Mouse (Mus musculus) kidney, postnatal 14 days (tissue): ENCODE data around the gene 4930518I15Rik.
"Not testable (repeated sequence)": the region's sequence is repeated elsewhere in the genome, so short reads cannot be mapped to it uniquely, and the experiment has no call there.

ENCODE experiments used
- DNase-seq: peaks from one replicate; pipeline ENCODE4 v3.0.0; 2022; ENCODE audit warnings: mixed read lengths

The 4930518I15Rik gene

DNA sequence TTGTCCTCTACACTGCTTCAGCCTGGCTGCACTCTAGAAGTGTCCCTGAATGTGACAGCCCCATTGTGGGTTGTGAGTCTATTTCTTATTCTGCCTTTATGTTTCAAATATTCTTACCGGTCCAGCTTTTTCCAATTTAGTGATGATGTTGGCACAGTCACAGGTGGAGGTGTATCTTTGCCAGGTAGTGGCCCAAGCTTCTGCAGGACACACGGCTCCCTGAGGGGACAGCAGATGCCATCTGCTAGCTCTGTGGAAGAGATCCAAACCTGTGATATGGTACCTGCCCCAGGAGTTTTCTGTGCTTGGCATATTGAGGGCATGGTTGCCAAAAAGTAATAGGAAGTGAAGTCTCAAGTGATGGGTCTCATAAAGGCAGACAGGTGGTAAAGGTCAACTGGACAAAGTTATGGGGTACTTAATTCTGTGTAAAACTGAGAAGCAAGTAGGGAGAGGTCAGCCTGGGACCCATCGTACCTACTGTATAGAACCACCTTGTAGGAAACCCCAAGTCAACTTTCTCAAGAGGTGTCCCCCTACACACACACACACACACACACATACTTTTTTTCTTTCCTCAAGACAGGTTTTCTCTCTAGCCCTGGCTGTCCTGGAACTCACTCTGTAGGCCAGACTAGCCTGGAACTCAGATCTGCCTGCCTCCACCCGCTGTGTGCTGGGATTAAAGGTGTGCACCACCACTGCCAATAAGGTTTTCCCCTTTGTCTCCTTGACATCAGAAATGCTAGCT is 17.2 kb upstream of the 4930518I15Rik start:
- DNase-seq, result no peak

DNA sequence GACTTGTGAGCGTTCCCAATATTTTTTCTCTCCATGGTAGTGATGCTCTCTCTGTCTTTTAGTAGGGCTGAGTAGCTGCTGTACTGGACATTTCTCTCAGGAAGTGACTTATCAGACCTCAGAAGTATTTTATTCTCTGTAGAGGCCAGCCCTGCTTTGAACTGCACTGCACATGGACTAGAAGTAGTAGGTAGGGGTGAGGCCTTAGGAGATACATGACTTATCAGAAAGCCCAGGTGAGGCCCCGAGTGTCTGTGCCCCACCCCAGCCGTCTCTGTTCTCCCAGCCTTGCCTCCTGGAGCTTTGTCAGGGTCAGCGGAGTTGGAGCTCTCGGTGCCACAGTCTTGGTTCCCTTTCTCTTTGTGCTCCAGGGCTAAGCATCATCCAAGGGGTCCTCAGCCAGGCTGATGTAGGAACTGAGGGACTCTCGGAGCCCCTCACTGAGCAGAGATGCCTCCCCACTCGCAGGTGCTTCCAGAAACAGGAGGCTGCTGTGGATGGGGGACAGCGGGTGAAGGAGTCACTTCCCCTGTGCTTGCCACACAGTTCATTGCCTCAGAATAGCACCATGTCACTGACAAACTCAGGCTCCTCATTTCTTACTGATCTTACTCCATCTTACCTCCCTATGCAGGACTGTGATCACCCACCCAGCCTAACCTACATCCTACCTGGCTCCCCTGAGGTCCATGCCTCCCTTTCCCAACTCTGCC is 16.5 kb upstream of the 4930518I15Rik start:
- DNase-seq, result no peak

DNA sequence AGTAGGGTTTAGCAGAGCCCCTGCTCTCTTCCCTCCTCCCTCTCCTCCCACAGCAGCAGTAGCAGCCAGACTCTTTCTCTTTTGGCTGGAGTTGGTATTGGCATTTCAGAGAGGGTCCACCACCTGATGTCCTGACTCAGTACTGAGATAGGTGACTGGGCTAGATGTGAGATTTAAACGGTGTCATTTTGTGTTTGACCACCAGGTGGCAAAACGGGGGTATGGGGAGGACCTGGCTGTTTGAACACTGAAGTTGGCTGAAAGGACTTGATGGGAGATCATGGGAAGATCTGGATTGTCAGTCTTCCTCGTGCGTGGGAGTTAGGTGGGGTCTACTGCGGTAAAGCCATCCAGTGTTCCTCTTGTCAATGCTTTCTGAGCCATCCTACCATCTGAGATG is 15.9 kb upstream of the 4930518I15Rik start:
- DNase-seq, result peak; percentile 49

DNA sequence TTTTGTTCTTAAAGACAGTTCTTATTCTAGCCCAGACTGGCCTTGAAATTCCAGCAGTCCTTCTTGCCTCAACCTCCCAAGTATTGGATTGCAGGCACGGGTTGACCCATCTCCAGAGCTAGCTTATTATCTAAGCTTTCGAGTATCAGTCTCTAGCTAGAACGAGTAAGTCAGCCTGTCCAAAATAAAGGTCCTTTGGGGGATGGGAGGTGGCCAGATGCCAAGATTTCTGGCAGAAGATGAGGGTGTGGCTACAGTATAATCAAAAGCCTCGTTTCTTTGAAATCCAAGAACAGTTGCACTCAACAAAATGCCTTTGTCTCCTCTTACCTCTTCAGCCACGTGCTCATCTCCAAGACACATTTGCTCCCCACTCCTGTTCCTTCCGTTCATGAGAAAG is 12.8 kb upstream of the 4930518I15Rik start:
- DNase-seq, result peak; percentile 33

DNA sequence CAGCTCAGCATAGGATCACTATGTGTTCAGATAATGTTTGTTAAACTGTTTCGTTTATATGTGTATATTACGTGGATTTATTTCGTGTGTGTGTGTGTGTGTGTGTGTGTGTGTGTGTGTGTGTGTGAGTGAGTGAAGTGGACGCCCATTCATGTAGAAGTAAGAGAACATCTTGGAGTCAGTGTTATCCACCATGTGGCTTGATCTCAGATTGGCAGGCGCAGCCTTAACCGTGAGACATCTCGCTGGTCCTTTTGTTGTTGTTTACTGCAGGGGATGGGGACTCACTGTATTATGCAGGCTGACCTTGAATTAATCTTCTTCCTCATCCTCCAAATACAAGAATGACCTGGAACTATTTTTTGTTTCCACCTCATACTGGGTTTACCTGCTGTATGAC is 11.8 kb upstream of the 4930518I15Rik start:
- DNase-seq, result no peak

DNA sequence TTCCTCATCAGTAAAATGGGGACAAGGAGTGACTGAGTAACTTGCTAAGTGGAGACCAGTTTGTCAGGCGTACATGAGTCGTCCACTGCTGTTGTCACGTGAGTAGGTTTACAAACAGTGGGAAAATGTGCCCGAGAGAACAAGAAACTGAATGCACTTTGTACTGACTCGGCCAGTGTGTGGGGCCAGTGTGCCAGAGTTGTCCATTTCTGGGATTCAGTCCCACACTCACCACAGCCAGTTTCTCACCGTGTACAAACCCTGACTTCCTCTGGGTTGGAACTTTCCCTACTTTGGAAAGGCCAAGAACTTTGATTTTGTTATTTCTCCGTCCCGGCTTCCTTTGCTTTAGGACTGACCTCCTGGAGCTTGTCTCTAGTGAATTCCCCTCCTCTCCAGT is 11.2 kb upstream of the 4930518I15Rik start:
- DNase-seq, result peak; percentile 56

DNA sequence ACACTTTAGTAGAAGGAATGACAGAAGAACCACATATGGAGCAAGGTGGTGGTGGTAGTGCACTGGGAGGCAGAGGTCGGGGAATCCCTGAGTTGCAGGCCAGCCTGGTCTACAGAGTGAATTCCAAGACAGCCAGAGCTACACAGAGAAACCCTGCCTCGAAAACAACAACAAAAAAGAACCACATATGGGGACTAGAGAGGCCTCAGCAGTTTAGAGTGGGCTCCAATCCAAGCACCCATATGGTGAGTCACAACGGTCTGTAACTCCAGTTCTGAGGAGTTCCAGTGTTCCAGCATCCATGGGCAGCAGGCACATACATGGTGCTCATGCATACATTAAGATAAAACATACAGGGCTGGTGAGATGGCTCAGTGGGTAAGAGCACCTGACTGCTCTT is 6.7 kb upstream of the 4930518I15Rik start:
- DNase-seq, result no peak

DNA sequence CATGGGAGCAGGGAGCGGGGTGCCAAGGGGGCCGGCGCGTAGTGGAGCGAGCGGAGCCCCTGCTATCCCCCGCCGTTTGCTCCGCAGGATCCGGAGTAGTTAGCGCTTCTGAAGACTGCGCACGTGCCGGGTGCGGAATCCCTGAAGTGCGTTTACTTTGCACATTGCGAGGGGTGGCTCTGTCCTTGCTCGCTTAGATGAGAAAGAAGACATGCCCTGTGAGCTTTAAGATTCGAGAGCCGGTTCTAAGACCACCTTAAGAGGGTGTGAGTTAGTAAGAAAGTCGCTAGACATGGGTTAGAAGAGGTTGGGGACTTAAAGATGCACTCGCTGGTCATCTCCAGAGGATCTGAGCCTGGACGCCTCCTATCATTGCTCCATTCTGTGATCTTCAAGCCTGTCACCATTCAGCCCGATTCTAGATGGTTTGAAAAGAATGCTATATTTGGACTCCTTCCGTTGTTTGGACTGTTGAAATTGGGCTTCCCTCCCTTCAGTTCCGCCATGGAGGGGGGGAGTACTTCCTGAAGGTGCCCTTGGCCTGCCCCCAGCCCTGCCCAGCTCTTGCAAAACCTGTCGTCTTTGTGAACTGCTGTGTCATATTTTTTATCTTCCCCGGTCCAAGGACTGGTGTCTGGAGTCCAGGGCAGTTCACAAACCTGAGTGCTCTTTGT is 5.9 kb upstream of the 4930518I15Rik start:
- peak; percentile 65 for DNase-seq

DNA sequence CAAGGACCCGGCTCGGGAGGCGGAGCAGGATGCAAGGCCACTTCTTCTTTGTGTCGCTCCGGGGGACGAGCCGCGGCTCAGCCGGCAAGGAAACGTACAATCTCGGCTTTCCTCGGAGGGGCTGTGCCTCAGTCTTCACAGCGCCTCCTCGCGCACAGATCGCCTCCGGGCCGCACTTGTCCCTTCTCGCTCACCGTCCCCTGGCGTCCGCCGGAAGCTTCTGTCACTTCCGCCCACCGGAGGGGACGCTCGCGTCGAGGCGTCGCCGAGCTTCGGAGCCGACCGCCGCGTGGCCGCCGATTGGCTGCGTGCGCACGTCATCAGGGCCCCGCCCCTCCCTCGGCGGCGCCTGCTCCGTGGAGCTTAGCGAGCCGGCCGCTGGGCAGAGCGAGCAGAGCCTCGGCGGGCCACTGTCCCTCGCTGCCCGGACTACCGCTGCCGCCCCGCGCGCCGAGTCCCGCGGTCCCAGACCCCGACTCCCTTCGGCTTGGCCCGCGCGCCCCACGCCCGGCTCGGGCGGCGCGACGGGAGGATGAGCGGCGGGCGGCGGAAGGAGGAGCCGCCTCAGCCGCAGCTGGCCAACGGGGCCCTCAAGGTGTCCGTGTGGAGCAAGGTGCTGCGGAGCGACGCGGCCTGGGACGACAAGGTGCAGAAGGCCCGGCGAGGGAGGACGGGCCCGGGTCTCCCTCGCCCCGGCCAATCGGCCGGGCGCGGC is 5.2 kb upstream of the 4930518I15Rik start, which contains the start of gene Rab5if:
Gene Rab5if (plus strand): TSS at position 357 of the 715 bp plus-strand sequence.
- peak; percentile 98 for DNase-seq

DNA sequence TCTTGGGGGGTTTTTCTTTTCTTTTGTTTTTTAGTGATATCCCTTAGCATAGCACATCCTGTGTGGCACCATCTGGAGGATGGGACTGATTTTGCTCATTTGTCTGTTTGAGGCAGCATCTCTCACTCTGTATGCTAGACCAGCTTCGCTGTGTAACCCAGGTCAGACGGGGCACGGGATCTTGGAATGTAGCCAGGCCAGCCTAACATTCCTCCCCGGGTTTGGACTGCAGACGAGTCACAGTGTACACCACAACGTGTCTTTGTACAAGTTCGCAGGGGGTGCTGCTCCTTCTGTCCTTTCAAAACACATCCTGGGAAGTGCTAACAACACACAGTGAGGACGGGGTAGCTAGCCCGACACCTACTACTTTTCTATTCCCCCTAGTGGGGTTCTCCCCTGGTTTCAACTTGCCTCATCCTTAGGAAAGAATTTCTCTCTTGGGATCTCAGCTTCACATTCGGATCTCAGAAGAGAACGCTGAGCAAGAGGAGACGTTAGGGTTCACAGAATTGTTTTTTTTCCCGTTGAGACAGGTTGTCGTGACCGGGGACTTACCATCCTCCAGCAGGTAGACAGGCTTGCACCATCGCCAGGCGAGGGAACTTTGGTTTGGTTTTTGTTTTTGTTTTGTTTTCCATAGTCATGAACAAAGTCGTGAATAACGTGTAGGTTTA is 4.4 kb upstream of the 4930518I15Rik start:
- DNase-seq, result peak; percentile 60

DNA sequence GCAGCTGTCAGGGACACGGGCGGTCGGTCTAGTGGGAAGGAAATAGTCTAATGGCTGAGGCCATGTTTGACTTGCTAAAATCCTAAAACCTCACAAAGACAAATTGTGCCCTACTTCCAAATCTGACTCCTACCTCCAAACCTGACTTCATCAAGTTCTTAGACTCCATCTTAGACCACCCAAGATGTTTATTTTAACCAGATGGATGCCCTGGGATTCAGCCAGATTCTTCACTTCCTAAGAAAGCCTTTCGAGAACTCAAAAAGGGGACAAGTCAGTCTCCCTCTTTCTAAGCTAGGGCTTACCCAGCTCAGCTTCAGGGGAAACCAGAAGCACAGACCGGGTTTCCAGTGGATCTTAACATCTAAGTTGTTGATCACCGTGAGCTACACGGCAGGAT is 925 bp upstream of the 4930518I15Rik start:
- DNase-seq, result no peak

DNA sequence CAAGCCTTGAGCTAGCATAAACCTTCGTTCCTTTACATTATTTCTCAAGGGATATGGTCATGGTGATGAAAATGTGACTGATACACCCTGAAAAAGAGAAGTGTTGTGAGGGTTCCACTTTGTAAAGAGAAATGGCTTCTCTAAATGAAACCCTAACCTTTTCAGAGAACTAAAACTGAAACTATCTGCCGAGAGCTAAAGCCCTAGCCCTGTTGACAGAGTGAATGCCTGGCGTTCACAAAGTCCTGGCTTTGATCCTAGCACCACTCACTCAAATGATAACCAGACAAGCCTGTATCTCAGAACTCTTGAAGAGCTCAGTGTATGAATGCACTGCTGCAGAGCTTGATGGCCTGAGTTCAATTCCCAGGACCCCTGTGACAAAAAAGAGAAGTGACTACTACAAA is 358 bp downstream of the 4930518I15Rik start:
- no peak for DNase-seq

DNA sequence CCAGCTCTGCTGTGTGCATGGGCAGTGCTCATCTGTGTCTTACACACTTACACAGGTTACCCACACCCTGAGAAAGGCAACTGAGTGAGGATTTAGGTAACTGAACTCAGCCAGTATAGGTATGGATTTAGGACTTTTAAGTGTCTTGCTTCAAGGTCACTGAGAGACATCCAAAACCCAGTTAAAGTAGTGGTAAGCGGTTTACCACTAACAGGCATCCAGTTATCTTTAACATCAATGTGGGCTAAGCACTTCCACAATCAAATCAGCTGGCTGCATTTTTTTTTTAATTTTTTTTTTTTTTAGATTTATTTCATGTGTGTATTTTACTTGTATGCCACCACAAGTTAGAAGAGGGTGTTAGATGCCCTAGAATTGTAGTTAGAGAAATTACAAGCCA is 1.4 kb downstream of the 4930518I15Rik start:
- DNase-seq, result no peak

DNA sequence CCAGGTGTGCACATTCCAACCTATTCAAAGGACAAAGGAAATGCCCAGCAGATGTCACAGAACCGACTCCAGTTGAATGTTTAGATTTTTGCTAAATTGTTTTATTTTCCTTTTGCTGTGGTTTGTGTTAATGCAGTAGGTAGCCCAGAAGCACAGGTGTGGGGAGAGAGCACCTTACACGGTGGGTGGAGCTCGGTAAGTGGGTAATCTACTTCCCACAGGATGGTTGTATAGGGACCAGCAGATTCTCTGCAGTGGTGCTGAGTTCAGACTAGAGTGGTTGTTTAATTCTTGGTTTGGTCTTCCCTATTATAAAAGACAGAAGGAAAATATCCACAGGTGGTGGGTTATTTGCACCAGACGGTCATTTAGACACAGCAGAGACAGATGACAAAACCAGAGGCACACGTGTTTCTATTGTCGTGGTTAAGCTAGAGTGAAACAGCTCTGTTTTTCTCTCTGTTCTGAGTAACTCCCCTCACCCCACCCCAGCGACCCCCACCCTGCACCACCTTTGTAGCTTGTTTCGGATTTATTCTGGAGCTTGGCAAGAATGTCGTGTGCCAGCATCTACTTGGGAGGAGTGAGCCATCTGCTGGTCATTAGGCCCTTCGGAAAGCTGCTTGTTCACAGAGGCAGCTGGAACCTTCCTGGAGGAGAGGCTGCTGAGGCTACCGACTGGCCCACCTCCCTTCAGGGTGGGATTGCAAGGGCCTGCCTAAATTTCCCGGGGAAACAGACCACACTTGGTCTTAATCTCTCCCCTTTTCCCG is 3.6 kb downstream of the 4930518I15Rik start:
- DNase-seq, result peak; percentile 57

DNA sequence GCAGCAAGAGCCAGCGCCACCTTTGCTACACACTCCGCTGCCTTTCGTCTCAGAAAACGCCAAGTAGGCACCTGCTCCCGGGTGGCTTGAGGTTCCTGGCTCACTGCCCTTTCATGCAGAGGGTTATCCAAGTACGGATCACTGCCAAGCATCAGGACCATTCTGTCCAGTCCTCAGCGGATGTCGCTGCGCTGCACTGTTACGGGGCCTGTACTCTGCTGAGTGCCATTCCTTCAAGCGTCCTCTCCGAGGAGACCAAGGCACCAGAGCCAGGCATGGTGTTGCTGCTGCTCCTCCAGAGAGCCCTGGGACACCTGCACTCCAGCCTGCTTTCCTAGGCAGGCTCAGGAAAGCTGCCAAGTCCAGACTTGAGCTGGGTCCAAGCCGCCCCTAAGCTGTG is 4.2 kb downstream of the 4930518I15Rik start:
- DNase-seq, result not testable (repeated sequence)

DNA sequence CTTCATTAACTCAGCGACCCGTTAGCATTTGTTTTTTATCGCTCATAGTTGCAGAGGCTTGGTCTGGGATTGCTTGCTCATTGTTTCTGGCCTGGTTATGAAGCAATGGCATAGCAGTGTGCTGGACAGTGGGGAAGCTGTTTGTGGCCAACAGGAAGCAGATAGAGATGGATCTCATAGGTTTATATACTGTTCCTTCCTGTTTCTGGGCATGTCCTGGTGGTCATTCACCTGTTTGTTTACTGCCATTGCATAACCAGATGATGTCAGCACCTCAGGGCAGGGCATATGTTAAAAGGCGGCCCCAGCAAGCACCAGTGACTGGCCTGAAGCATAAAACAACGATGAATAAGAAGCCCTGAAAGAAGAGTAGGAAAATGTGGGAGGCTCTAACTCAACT is 7.2 kb downstream of the 4930518I15Rik start:
- no peak for DNase-seq

DNA sequence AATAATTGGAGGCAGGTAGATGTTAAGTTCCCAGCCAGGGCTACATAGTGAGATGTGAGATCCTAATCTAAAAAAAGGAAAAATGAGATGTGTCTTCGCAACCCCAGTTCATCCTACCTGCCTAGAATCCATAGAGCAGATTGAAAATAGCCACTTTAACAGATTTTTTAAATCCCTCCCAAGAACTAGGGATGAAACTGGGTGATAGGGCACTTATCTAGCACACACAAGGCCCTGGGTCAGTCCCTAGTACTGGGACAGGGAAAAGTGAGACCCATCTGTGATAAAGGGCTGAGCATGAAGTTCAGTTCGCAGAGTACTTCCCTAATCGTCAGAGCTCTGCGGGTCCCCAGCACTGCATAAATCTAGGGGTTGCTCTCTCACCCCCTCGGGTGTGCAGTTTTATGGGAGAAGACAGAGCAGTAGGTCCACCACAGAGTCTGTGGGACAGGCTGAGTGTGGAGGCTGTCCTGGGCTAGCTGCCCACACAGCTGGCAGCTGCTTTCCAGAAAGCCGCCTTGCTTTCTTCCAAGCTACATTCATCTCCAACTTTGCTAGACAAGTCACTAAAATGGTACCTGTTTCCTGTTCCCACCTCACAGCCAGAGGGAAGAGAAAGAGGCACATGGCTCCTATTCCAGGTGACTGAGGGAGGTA is 9.1 kb downstream of the 4930518I15Rik start:
- DNase-seq, result peak; percentile 30

DNA sequence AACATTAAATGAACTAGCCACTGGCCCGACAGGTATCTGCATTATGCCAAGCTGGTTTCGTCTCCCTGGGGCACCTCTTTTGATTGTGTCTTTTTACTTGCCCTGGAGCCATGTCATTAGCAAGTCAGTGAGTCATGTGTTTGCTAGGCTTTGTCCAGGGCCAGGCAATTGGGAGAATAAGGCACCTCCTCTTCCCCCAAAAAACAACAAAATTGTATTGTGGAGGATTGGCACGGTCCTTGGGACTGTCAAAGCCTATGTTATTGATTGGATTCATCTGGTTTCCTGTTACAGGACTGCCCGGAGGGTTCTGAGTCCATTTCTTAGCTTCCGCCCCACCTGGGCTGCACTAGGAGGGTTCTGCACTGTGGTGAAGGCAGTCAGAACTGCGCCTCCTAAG is 10.1 kb downstream of the 4930518I15Rik start:
- no peak for DNase-seq

DNA sequence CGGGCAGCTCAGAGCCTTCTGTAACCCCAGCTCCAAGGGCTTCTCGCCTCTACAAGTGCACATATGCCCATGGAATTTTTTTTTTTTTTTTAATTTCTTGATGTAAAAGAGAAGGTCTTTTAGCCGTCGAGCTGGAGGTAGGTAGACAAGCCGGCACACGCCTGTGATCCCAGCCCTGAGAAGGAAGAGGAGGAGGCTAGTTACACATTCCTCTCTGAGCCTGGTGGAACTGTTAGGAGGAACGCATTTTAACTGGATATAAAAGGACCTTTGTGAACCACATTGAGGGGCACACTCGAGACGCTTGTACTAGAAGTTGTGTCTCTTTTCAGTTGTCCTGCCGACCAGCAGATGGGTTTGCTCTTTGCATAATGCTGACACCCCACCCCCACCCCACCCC is 13.0 kb downstream of the 4930518I15Rik start:
- no peak for DNase-seq

DNA sequence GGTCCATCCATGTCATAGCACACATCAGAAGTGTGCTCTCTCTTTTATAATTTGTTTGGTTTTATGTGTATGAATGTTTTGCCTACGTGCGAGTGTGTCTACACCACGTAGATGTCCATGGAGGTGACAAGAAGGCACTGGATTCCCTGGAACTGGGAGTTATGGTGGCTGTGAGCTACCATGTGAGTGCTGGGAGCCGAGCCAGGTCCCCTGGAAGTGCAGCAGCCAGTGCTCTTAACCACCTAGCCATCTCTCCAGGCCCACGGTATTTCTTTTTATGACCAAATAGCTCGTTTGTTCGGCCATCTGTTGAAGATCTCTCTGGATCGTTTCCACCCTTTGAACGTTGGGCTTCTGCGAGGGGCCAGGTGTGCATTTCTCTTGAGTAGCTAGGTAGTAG is 14.4 kb downstream of the 4930518I15Rik start:
- DNase-seq, result no peak

DNA sequence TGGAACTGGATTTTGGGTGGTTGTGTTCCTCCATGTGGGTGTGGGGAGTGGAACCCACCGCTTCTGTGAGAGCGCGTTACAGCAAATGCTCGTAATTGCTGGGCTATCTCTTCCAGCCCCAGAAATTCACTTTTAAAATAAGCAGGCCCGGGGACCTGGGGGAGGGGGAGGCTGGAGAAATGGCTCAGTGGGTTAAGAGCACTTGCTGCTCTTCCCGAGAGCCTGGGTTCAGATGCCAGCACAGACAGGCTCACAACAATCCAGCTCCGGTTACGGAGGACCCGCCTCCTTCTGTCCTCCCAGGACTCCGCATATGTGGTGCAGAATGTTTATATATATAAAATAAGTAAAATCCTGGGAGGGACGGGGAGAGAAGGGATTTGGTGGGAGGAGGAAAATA is 15.0 kb downstream of the 4930518I15Rik start:
- no peak for DNase-seq
